Mouse (Mus musculus): ENCODE results near the gene Tmem53. TPM values are rescaled to one million over a fixed set of nuclear protein-coding genes. Genes with fewer than 3 reads are reported as not detected.

Gene Tmem53
- polyA plus RNA-seq, 1 experiment from 2014 or later = 12.9 TPM

DNA sequence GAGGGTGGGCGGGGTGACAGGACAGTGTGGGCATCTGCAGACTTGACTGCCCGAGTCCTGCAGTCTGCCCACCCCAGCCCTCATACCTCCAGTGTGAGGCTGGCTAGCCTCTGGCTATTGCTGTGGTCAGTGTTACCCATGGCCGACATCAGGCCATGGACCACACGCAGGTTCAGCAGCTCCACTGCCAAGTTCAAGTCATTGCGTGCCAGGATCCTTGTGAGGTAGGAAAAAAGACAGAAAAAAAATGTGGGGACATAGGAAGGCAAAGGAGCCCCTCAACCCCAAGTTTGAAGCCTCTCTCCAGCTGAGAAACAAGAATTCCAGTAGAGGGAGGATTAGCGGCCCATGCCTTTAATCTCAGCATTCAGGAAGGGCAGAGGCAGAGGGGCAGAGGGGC, 37.5 kb upstream of the Tmem53 start:
- H3K36me3 ChIP-seq (ENCODE audit: control insufficient read depth, insufficient read depth, low read length) = no peaks in the 10 kb centered on the region
- no peaks in the 10 kb centered on the region for H3K9me3 ChIP-seq (ENCODE audit: control insufficient read depth, low read length)
- no peak overlapping the region for H3K9ac ChIP-seq (ENCODE audit: low read length)
- no peak overlapping the region for H3K27ac ChIP-seq (replicated peaks)
- H3K4me2 ChIP-seq (replicated peaks; ENCODE audit: low read depth) = no peak overlapping the region
- no peaks in the 10 kb centered on the region for H3K27me3 ChIP-seq (ENCODE audit: control insufficient read depth, insufficient read depth, low read length)
- no peak for DNase-seq (ENCODE audit: low spot score)
- ATAC-seq (ENCODE audit: low FRiP score, low TSS enrichment) = no peak
- 85% methylated on average over 6 of the region's 6 CpGs for WGBS
- H3K4me1 ChIP-seq (replicated peaks; ENCODE audit: control insufficient read depth, insufficient read depth) = no peaks in the 10 kb centered on the region
- TF ChIP-seq CTCF (IDR thresholded peaks at IDR 0.05; ENCODE audit: low read depth) (no peak), EP300 (optimal IDR thresholded peaks at IDR 0.05) (no peak)
- no peak overlapping the region for H3K4me3 ChIP-seq (ENCODE audit: low read depth, low read length)

DNA sequence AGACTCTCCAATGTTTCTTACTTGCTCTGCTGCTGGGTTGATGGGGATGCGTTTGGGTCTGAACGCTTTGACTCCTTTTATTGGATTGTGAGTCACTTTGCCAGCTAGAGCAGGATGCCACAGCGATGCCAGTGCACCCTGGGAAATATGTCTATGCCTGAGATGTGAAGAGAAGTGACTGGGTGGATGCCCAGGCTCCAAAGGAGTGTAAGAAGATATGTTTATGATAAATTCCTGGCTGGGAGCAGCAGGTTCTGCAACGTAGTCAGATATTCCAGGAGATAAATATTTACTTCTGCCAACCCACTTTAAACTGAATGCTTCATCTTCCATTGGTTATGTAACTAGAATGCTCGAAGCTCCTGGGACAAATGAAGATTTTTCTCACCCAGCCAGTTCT, 34.7 kb upstream of the Tmem53 start:
- 0 out of 2 replicates have a peak overlapping the region, but pooled peaks have one; percentile 40 for H3K27ac ChIP-seq (replicated peaks)
- H3K27me3 ChIP-seq (ENCODE audit: control insufficient read depth, insufficient read depth, low read length) = no peaks in the 10 kb centered on the region
- no peak for DNase-seq (ENCODE audit: low spot score)
- H3K4me3 ChIP-seq (ENCODE audit: low read depth, low read length) = no peak overlapping the region
- H3K9me3 ChIP-seq (ENCODE audit: control insufficient read depth, low read length) = no peaks in the 10 kb centered on the region
- no peak overlapping the region for H3K4me2 ChIP-seq (replicated peaks; ENCODE audit: low read depth)
- 33% methylated on average over 5 of the region's 5 CpGs for WGBS
- H3K4me1 ChIP-seq (replicated peaks; ENCODE audit: control insufficient read depth, insufficient read depth) = no peaks in the 10 kb centered on the region
- no peak for ATAC-seq (ENCODE audit: low FRiP score, low TSS enrichment)
- H3K36me3 ChIP-seq (ENCODE audit: control insufficient read depth, insufficient read depth, low read length) = no peaks in the 10 kb centered on the region
- H3K9ac ChIP-seq (ENCODE audit: low read length) = no peak overlapping the region
- TF ChIP-seq CTCF (IDR thresholded peaks at IDR 0.05; ENCODE audit: low read depth) (no peak), EP300 (optimal IDR thresholded peaks at IDR 0.05) (no peak)

DNA sequence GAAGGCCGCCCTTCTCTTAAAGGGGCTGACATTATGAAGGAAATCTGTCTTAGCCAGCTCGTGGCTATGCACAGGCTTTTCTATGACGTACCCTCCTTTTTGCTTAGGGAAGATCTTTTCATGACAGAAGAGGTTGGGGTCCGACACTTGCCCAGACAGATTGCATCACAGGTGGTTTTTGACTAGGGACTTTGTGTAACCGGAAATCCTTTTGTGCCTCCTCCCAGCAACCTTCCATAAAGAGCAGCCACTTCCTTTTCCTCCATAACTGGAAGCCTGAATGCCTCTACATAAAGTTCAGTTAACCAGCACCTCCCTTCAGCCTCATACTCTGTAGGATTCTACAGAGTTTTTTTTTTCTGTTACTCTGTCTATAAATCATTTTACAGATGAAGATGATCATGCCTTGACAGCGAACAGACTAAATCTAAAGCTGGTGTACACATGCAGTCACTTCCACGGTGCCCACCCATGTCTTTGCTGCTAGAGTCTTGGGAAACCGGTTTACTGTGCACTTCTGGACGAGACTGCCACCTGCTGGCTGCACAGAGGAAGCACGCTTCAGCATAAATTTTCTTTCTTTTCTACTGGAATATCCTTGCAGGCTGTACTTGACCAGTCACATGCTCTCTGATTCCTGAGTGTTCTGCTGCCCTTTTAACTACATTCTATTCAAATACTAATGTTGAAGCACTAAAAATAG, 33.1 kb upstream of the Tmem53 start:
- peak; percentile 72 for DNase-seq (ENCODE audit: low spot score)

DNA sequence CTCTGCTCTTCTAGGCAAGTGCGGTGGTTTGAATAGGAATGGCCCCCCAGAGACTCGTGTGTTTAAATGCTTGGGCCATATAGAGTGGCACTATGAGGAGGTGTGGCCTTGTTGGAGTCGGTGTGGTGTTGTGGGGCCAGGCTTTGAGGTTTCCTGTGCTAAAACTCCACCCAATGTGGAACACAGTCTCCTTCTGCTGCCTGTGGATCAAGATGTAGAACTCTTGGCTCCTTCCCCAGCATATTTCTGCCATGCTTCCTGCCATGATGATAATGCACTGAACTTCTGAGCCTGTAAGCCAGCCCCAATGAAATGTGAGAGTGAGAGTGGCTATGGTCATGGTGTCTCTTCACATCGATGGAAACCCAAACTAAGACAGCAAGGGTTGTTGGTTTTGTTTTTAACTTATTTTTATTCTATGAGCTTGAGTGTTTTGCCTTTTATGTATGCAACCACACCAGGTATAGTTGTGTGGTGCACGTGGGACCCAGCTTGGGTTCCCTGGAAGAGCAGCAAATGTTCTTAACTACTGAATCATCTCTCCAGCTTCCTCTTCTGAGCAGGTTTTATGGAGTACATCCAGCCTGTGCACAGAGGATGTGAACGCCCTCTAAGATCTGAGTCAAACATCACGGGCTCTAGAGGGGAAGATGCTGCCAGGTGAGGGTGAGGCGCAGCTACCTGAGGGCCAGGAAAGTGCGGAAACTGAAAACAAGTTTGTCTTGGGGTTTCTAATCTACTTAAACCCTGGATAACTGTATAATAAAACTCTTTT, 30.8 kb upstream of the Tmem53 start:
- Histone ChIP-seq H3K27me3 (ENCODE audit: control insufficient read depth, insufficient read depth, low read length) (no peaks in the 10 kb centered on the region), H3K27ac (replicated peaks) (no peak overlapping the region), H3K9ac (ENCODE audit: low read length) (no peak overlapping the region), H3K4me2 (replicated peaks; ENCODE audit: low read depth) (no peak overlapping the region), H3K9me3 (ENCODE audit: control insufficient read depth, low read length) (no peaks in the 10 kb centered on the region), H3K36me3 (ENCODE audit: control insufficient read depth, insufficient read depth, low read length) (no peaks in the 10 kb centered on the region), H3K4me1 (replicated peaks; ENCODE audit: control insufficient read depth, insufficient read depth) (no peaks in the 10 kb centered on the region), H3K4me3 (ENCODE audit: low read depth, low read length) (no peak overlapping the region)
- ATAC-seq (ENCODE audit: low FRiP score, low TSS enrichment) (no peak), DNase-seq (ENCODE audit: low spot score) (no peak)
- 83% methylated on average over 9 of the region's 9 CpGs for WGBS
- TF ChIP-seq EP300 (optimal IDR thresholded peaks at IDR 0.05) (no peak), CTCF (IDR thresholded peaks at IDR 0.05; ENCODE audit: low read depth) (no peak)

More for the DNA sequence above, 33.1 kb upstream of the Tmem53 start:
- 29% methylated on average over 10 of the region's 10 CpGs for WGBS
- no peaks in the 10 kb centered on the region for H3K36me3 ChIP-seq (ENCODE audit: control insufficient read depth, insufficient read depth, low read length)
- H3K27me3 ChIP-seq (ENCODE audit: control insufficient read depth, insufficient read depth, low read length) = no peaks in the 10 kb centered on the region
- H3K4me2 ChIP-seq (replicated peaks; ENCODE audit: low read depth) = no peak overlapping the region
- no peaks in the 10 kb centered on the region for H3K4me1 ChIP-seq (replicated peaks; ENCODE audit: control insufficient read depth, insufficient read depth)
- H3K9me3 ChIP-seq (ENCODE audit: control insufficient read depth, low read length) = no peaks in the 10 kb centered on the region
- no peak overlapping the region for H3K27ac ChIP-seq (replicated peaks)
- H3K9ac ChIP-seq (ENCODE audit: low read length) = no peak overlapping the region
- ATAC-seq (ENCODE audit: low FRiP score, low TSS enrichment) = peak; percentile 68
- no peak overlapping the region for H3K4me3 ChIP-seq (ENCODE audit: low read depth, low read length)
- TF ChIP-seq CTCF (IDR thresholded peaks at IDR 0.05; ENCODE audit: low read depth) = peak; percentile 98
- TF ChIP-seq EP300 (optimal IDR thresholded peaks at IDR 0.05) = no peak

DNA sequence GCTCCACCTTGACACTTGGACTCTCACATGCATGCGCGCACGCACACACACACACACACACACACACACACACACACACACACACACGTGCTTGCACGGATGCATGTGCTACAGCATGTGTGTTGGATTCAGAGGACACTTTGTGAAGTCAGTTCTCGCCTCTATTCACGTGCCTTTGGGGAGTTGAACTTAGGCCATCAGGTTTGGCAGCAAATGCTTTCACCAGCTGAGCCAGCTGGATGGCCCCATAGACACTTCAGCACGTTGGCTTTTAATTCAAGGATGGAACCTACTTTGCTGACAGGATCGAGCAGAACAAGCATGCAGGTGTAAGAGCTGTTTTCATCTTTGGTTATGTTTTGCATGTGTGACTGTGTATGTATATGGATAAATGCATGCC, 29.9 kb upstream of the Tmem53 start:
- TF ChIP-seq EP300 (optimal IDR thresholded peaks at IDR 0.05) = no peak
- TF ChIP-seq CTCF (IDR thresholded peaks at IDR 0.05; ENCODE audit: low read depth) = no peak
- 83% methylated on average over 9 of the region's 9 CpGs for WGBS
- ATAC-seq (ENCODE audit: low FRiP score, low TSS enrichment) = no peak

DNA sequence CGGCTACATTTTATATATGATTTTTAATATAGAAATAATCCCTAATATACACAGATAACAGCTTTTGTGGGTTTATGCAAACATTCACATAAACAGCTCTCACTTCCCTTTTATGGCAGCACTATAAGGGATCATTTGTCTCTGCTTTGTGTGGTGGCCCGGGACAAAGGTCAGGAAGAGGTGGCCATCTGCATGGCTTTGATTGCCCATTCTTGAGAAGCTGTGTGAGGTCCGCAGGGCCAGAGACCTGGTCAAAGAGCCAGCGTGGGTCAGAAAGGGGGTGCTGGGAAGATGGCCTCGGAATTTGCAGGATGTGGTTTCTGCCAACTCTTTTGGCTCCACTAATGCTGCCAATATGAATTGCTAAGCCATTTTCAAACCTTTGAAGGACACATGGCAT, 28.8 kb upstream of the Tmem53 start:
- Histone ChIP-seq H3K9ac (ENCODE audit: low read length) (no peak overlapping the region), H3K4me1 (replicated peaks; ENCODE audit: control insufficient read depth, insufficient read depth) (no peaks in the 10 kb centered on the region), H3K9me3 (ENCODE audit: control insufficient read depth, low read length) (no peaks in the 10 kb centered on the region), H3K4me3 (ENCODE audit: low read depth, low read length) (no peak overlapping the region), H3K4me2 (replicated peaks; ENCODE audit: low read depth) (no peak overlapping the region), H3K27ac (replicated peaks) (no peak overlapping the region), H3K36me3 (ENCODE audit: control insufficient read depth, insufficient read depth, low read length) (no peaks in the 10 kb centered on the region), H3K27me3 (ENCODE audit: control insufficient read depth, insufficient read depth, low read length) (no peaks in the 10 kb centered on the region)
- ATAC-seq (ENCODE audit: low FRiP score, low TSS enrichment) = no peak
- TF ChIP-seq EP300 (optimal IDR thresholded peaks at IDR 0.05) (no peak), CTCF (IDR thresholded peaks at IDR 0.05; ENCODE audit: low read depth) (no peak)
- no peak for DNase-seq (ENCODE audit: low spot score)
- 36% methylated on average over 5 of the region's 5 CpGs for WGBS

More for the DNA sequence above, 29.9 kb upstream of the Tmem53 start:
- no peak for DNase-seq (ENCODE audit: low spot score)
- H3K4me1 ChIP-seq (replicated peaks; ENCODE audit: control insufficient read depth, insufficient read depth) = no peaks in the 10 kb centered on the region
- H3K4me3 ChIP-seq (ENCODE audit: low read depth, low read length) = no peak overlapping the region
- H3K9ac ChIP-seq (ENCODE audit: low read length) = no peak overlapping the region
- no peaks in the 10 kb centered on the region for H3K36me3 ChIP-seq (ENCODE audit: control insufficient read depth, insufficient read depth, low read length)
- H3K27ac ChIP-seq (replicated peaks) = no peak overlapping the region
- no peaks in the 10 kb centered on the region for H3K27me3 ChIP-seq (ENCODE audit: control insufficient read depth, insufficient read depth, low read length)
- H3K4me2 ChIP-seq (replicated peaks; ENCODE audit: low read depth) = no peak overlapping the region
- no peaks in the 10 kb centered on the region for H3K9me3 ChIP-seq (ENCODE audit: control insufficient read depth, low read length)
